ENCODE assay signal across 27 mouse cellular contexts in genomic region chr16:37628336-37628735, GRCm38 (mm10). TPM values are rescaled to one million over a fixed set of nuclear protein-coding genes. Genes with fewer than 3 reads are reported as not detected.
DNase-seq lines count a peak whose midpoint lies in the region; ATAC-seq and TF ChIP-seq lines count a peak whose summit lies in the region.
"Had no signal": no experiment of that assay in that cellular context is flagged by ENCODE, and none has a peak within 500 bp of the region (broad histone marks: within the 10 kb centered on the region; RNA-seq: fewer than 3 reads in every experiment).

No protein-coding gene starts in this region.

- WGBS in kidney, embryonic 16.5 days, result 61% methylated on average over 9 of the region's 9 CpGs
- 79% methylated on average over 9 of the region's 9 CpGs for WGBS in midbrain, embryonic 14.5 days
- WGBS in midbrain, embryonic 13.5 days, result 76% methylated on average over 9 of the region's 9 CpGs
- 77% methylated on average over 9 of the region's 9 CpGs for WGBS in lung, postnatal 0 days

- peak; percentile 58 for DNase-seq in kidney, adult 11 months
- no peak for DNase-seq in midbrain, embryonic 14.5 days
- DNase-seq in kidney, postnatal 14 days, result peak; percentile 27
- DNase-seq in cerebellum, adult 11 months, result no peak
- no peak for DNase-seq in lung, postnatal 0 days (ENCODE audit: low spot score)
- DNase-seq: adrenal gland, adult 2 months; B cell, adult 2 months; cerebellum, adult 11-12 months; cerebellum, adult 9-11 months; embryo, embryonic 11 days; gastrocnemius, postnatal 14 days; heart, adult 18-20 months; lung, embryonic 14.5 days; right cerebral cortex, postnatal 4 days; thymus, adult 18-20 months; thymus, postnatal 25 days had no signal

- no peak overlapping the region for H3K4me3 ChIP-seq in kidney, embryonic 16.5 days (ENCODE audit: low read length)
- H3K4me3 ChIP-seq in midbrain, embryonic 14.5 days (replicated peaks; ENCODE audit: low read depth, low read length), result no peak overlapping the region
- no peak overlapping the region for H3K4me3 ChIP-seq in midbrain, embryonic 13.5 days (replicated peaks)
- H3K4me3 ChIP-seq in lung, postnatal 0 days (ENCODE audit: low read depth, low read length), result no peak overlapping the region
- H3K4me3 ChIP-seq: embryonic facial prominence, embryonic 12.5 days; heart, embryonic 12.5 days; hindbrain, embryonic 15.5 days; limb, embryonic 10.5 days; limb, embryonic 15.5 days; liver, embryonic 15.5 days; midbrain, embryonic 10.5 days had no signal

- TF ChIP-seq CTCF in lung, postnatal 0 days (IDR thresholded peaks at IDR 0.05), result no peak

- no peak overlapping the region for H3K27ac ChIP-seq in kidney, embryonic 16.5 days (ENCODE audit: low read length)
- H3K27ac ChIP-seq in midbrain, embryonic 14.5 days (replicated peaks; ENCODE audit: low read depth, low read length), result peak overlapping the region; percentile 61; the same call in 1 of the 2 replicates
- H3K27ac ChIP-seq in midbrain, embryonic 13.5 days, result no peak overlapping the region; the same call in 1 of the 2 replicates
- H3K27ac ChIP-seq in lung, postnatal 0 days (ENCODE audit: low read length), result no peak overlapping the region
- H3K27ac ChIP-seq: embryonic facial prominence, embryonic 12.5 days; limb, embryonic 10.5 days; limb, embryonic 15.5 days; liver, embryonic 15.5 days; stomach, postnatal 0 days had no signal

- no peak for ATAC-seq in kidney, embryonic 16.5 days (ENCODE audit: low FRiP score, low TSS enrichment)
- no peak for ATAC-seq in midbrain, embryonic 14.5 days (ENCODE audit: low FRiP score, low TSS enrichment)
- ATAC-seq in midbrain, embryonic 13.5 days, result no peak
- ATAC-seq in lung, postnatal 0 days, result no peak
- ATAC-seq: forebrain, embryonic 14.5 days had no signal

- TF ChIP-seq EP300 in lung, postnatal 0 days (IDR thresholded peaks at IDR 0.05), result no peak

- H3K36me3 ChIP-seq in kidney, embryonic 16.5 days (ENCODE audit: insufficient read depth, low read length), result no peaks in the 10 kb centered on the region
- no peaks in the 10 kb centered on the region for H3K36me3 ChIP-seq in midbrain, embryonic 14.5 days (ENCODE audit: control insufficient read depth, insufficient read depth, low read length)
- no peaks in the 10 kb centered on the region for H3K36me3 ChIP-seq in midbrain, embryonic 13.5 days
- no peaks in the 10 kb centered on the region for H3K36me3 ChIP-seq in lung, postnatal 0 days (ENCODE audit: insufficient read depth, low read length)
- H3K36me3 ChIP-seq: embryonic facial prominence, embryonic 12.5 days; heart, embryonic 12.5 days; hindbrain, embryonic 15.5 days; limb, embryonic 10.5 days; limb, embryonic 15.5 days; liver, embryonic 15.5 days; midbrain, embryonic 10.5 days had no signal

- H3K9me3 ChIP-seq in kidney, embryonic 16.5 days (ENCODE audit: low read length), result no peaks in the 10 kb centered on the region
- no peaks in the 10 kb centered on the region for H3K9me3 ChIP-seq in midbrain, embryonic 14.5 days (ENCODE audit: control insufficient read depth, low read length)
- no peaks in the 10 kb centered on the region for H3K9me3 ChIP-seq in midbrain, embryonic 13.5 days
- H3K9me3 ChIP-seq in lung, postnatal 0 days (ENCODE audit: low read length), result no peaks in the 10 kb centered on the region
- H3K9me3 ChIP-seq: embryonic facial prominence, embryonic 12.5 days; heart, embryonic 12.5 days; hindbrain, embryonic 15.5 days; limb, embryonic 10.5 days; limb, embryonic 15.5 days; liver, embryonic 15.5 days; midbrain, embryonic 10.5 days had no signal

- H3K4me2 ChIP-seq in kidney, embryonic 16.5 days (replicated peaks; ENCODE audit: low read depth, low read length), result no peak overlapping the region
- no peak overlapping the region for H3K4me2 ChIP-seq in midbrain, embryonic 14.5 days (ENCODE audit: low read length)
- no peak overlapping the region for H3K4me2 ChIP-seq in midbrain, embryonic 13.5 days (replicated peaks)
- H3K4me2 ChIP-seq in lung, postnatal 0 days (replicated peaks; ENCODE audit: low read depth, low read length), result no peak overlapping the region
- H3K4me2 ChIP-seq: embryonic facial prominence, embryonic 12.5 days; heart, embryonic 12.5 days; hindbrain, embryonic 15.5 days; limb, embryonic 15.5 days; liver, embryonic 15.5 days; lung, embryonic 14.5 days had no signal

- no peaks in the 10 kb centered on the region for H3K4me1 ChIP-seq in kidney, embryonic 16.5 days (ENCODE audit: insufficient read depth, low read length)
- 0 out of 2 replicates have a peak, but pooled peaks cover 13% of the 10 kb centered on the region for H3K4me1 ChIP-seq in midbrain, embryonic 14.5 days (ENCODE audit: control insufficient read depth, insufficient read depth, low read length)
- H3K4me1 ChIP-seq in midbrain, embryonic 13.5 days (replicated peaks), result peaks cover 10% of the 10 kb centered on the region; the same call in 1 of the 2 replicates
- H3K4me1 ChIP-seq in lung, postnatal 0 days (ENCODE audit: insufficient read depth, low read depth, low read length), result no peaks in the 10 kb centered on the region
- H3K4me1 ChIP-seq: embryonic facial prominence, embryonic 12.5 days; limb, embryonic 10.5 days; limb, embryonic 15.5 days; liver, embryonic 15.5 days had no signal

- no peak overlapping the region for H3K9ac ChIP-seq in kidney, embryonic 16.5 days (replicated peaks; ENCODE audit: low read length)
- no peak overlapping the region for H3K9ac ChIP-seq in midbrain, embryonic 14.5 days (replicated peaks; ENCODE audit: low read length)
- H3K9ac ChIP-seq in midbrain, embryonic 13.5 days (replicated peaks), result no peak overlapping the region
- H3K9ac ChIP-seq in lung, postnatal 0 days (replicated peaks; ENCODE audit: low read depth), result no peak overlapping the region
- H3K9ac ChIP-seq: embryonic facial prominence, embryonic 12.5 days; heart, embryonic 12.5 days; hindbrain, embryonic 15.5 days; limb, embryonic 15.5 days; liver, embryonic 15.5 days; lung, embryonic 14.5 days had no signal

- no peaks in the 10 kb centered on the region for H3K27me3 ChIP-seq in kidney, embryonic 16.5 days (ENCODE audit: insufficient read depth, low read length)
- no peaks in the 10 kb centered on the region for H3K27me3 ChIP-seq in midbrain, embryonic 14.5 days (ENCODE audit: control insufficient read depth, insufficient read depth, low read length)
- no peaks in the 10 kb centered on the region for H3K27me3 ChIP-seq in midbrain, embryonic 13.5 days
- H3K27me3 ChIP-seq in lung, postnatal 0 days (replicated peaks; ENCODE audit: insufficient read depth, low read length), result no peaks in the 10 kb centered on the region
- H3K27me3 ChIP-seq: embryonic facial prominence, embryonic 12.5 days; heart, embryonic 12.5 days; hindbrain, embryonic 15.5 days; limb, embryonic 15.5 days; liver, embryonic 15.5 days had no signal

RNA-seq across cellular contexts. Expression of gene Ndufb4, which starts 25.9 kb away (rescaled TPM):
- 45.0 and 59.9 TPM in 2 replicates for polyA plus RNA-seq in kidney, embryonic 16.5 days (2015; fragmentation: Nextera tagmentation; extraction: Ambion mirVana)
- polyA plus RNA-seq in midbrain, embryonic 14.5 days (2014; fragmentation: Nextera tagmentation; extraction: Ambion mirVana), result 68.6 and 76.9 TPM in 2 replicates
- 58.4 and 58.8 TPM in 2 replicates for polyA plus RNA-seq in midbrain, embryonic 13.5 days (2015; fragmentation: Nextera tagmentation; extraction: Ambion mirVana)
- polyA plus RNA-seq in lung, postnatal 0 days (2015; fragmentation: Nextera tagmentation; extraction: Ambion mirVana), result 70.3 and 74.1 TPM in 2 replicates

RNA-seq across cellular contexts. Expression of gene Hgd, which starts 48.4 kb away (rescaled TPM):
- polyA plus RNA-seq in kidney, embryonic 16.5 days (2015; fragmentation: Nextera tagmentation; extraction: Ambion mirVana), result 10.4 and 10.7 TPM in 2 replicates
- 0.13 TPM in 1 of 2 replicates, not detected in the other for polyA plus RNA-seq in midbrain, embryonic 14.5 days (2014; fragmentation: Nextera tagmentation; extraction: Ambion mirVana)
- polyA plus RNA-seq in midbrain, embryonic 13.5 days (2015; fragmentation: Nextera tagmentation; extraction: Ambion mirVana), result 0.17 TPM in 1 of 2 replicates, not detected in the other
- polyA plus RNA-seq in lung, postnatal 0 days (2015; fragmentation: Nextera tagmentation; extraction: Ambion mirVana), result 0.20 and 0.48 TPM in 2 replicates
- polyA plus RNA-seq: adrenal gland, adult 2 months; forebrain, embryonic 14.5 days had no signal

Comparison
In these comparisons a context has a peak if more than half of its experiments do, and no peak if none do; other contexts are left out.
1. DNase-seq: peak in kidney, adult 11 months (single experiment) and kidney, postnatal 14 days (single experiment); none in midbrain, embryonic 14.5 days (single experiment), cerebellum, adult 11 months (single experiment) and lung, postnatal 0 days (single experiment).